Mouse (Mus musculus) cerebellum, adult 2 months (tissue): ENCODE data around the gene Cd2bp2.

ENCODE experiments used
- CTCF ChIP-seq: fragments of 200-500 bp; IDR thresholded peaks from 2 replicates; pipeline ENCODE4 v1.5.1; 2011; ENCODE audit warnings: low read depth, mild to moderate bottlenecking, control low read depth, low read length, moderate library complexity, borderline replicate concordance; ENCODE audit not compliant: insufficient read depth
- POLR2A ChIP-seq: fragments of 200-500 bp; IDR thresholded peaks from 2 replicates; pipeline ENCODE4 v1.6.1; 2011; ENCODE audit warnings: low read length, control low read depth, borderline replicate concordance; ENCODE audit not compliant: insufficient read depth

- TF ChIP-seq CTCF (no peak), POLR2A (no peak)
Observed at GRCm38 (mm10) chr7:127233765-127234164, 37.9 kb upstream of the Cd2bp2 start.
